Mouse (Mus musculus): ENCODE measurements at regions not wholly inside any gene's neighbourhood (a gene's known extent, or its start where the extent isn't known, plus 50 kb on each side); places are given as distances from the start of the nearest gene placed in this dataset.

DNA sequence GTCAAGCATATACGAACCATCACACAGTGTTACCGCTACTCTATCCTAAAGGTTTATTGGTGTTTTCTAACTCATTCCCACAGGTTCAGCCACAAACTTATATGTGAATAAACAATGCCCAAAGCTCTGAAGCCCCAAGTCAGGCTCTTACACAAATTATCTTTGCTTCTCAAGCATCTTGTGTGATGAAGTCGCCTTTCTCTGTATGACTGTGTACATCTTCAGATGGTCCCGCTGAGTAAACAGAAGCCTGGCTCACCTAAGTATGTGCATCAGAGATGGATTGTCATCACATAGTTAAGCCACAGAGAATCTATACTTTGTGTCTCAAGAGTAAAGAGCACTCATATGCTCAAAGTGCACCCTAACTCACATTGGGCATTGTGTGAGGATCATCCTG is 462.3 kb upstream of the Adamts16 start:
- H3K9ac ChIP-seq, result no peak overlapping the region
- H3K4me3 ChIP-seq, result no peak overlapping the region
- no peak overlapping the region for H3K4me2 ChIP-seq (replicated peaks)
- H3K27ac ChIP-seq, result no peak overlapping the region
- no peaks in the 10 kb centered on the region for H3K27me3 ChIP-seq
- WGBS, result 92% methylated on average over 4 of the region's 4 CpGs
- H3K4me1 ChIP-seq, result no peaks in the 10 kb centered on the region
- no peak for ATAC-seq (ENCODE audit: insufficient number of reproducible peaks, insufficient read depth, low FRiP score, low TSS enrichment)
- no peaks in the 10 kb centered on the region for H3K36me3 ChIP-seq
- no peaks in the 10 kb centered on the region for H3K9me3 ChIP-seq

DNA sequence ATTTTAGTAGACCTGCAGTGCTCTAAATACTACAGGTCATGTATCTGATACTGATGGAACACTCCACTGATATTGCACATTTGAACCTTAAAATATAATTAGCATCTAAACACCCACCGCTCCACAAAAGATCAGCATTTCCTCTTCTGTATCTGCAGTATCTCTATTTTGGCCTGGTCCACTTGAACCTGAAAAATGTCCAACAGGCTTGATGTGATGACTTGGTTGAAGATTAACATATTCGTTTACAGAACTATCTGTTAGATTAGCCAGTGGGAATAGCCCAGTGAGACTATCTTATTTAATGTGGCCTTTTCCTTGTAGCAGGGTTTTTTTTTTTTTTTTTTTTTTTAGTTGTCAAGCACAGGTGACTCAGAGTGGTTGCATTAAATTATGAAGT is 434.4 kb upstream of the Adamts16 start:
- Histone ChIP-seq H3K4me1 (no peaks in the 10 kb centered on the region), H3K27ac (no peak overlapping the region), H3K9me3 (no peaks in the 10 kb centered on the region), H3K9ac (no peak overlapping the region), H3K27me3 (no peaks in the 10 kb centered on the region), H3K4me3 (no peak overlapping the region), H3K4me2 (replicated peaks) (no peak overlapping the region), H3K36me3 (no peaks in the 10 kb centered on the region)
- WGBS, result 83% methylated on average over 2 of the region's 2 CpGs
- ATAC-seq (ENCODE audit: insufficient number of reproducible peaks, insufficient read depth, low FRiP score, low TSS enrichment), result no peak

DNA sequence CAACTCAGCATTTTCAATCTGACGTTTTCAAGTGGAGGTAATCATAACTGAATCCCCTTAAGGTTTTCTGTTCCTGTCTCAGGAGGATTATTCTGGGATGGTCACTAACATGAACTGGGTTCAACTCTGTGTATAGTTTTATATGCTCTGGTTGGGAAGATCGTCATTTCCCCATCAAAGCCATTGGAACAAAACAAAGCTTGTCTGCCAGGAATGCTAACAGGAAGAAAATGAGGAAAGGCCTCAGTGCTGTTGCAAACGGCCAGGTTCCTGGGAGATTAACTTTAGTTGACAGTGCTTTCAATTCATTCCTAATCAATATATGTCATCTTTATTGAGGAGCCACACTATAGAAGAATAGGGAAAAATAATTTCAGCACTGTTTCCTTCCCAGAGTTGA is 432.5 kb upstream of the Adamts16 start:
- ATAC-seq (ENCODE audit: insufficient number of reproducible peaks, insufficient read depth, low FRiP score, low TSS enrichment), result no peak
- no peak overlapping the region for H3K9ac ChIP-seq
- 64% methylated on average over 3 of the region's 3 CpGs for WGBS

DNA sequence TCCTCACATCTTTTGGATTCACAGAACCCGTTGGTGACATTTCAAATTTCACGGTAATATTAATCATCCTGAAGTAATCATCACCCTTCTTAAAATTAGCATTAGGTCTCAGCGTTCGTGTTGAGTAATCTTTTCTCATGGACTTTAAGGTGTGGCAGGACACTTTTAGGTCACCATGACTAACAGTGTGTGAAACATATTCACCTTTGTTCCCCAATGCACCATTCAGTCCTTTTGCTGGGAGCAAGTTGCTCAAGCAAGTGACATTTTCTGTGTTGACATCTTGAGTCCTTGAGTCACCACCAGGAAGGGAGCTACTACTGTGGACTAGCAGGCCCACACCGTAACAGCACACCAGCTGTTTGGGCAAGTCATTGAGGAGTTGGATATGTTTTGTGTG is 431.9 kb upstream of the Adamts16 start:
- Histone ChIP-seq H3K4me3 (no peak overlapping the region), H3K27me3 (no peaks in the 10 kb centered on the region), H3K27ac (no peak overlapping the region), H3K4me1 (no peaks in the 10 kb centered on the region), H3K36me3 (no peaks in the 10 kb centered on the region), H3K9me3 (no peaks in the 10 kb centered on the region), H3K9ac (no peak overlapping the region), H3K4me2 (replicated peaks) (no peak overlapping the region)
- 88% methylated on average over 5 of the region's 5 CpGs for WGBS
- ATAC-seq (ENCODE audit: insufficient number of reproducible peaks, insufficient read depth, low FRiP score, low TSS enrichment), result no peak

More for the DNA sequence above, 432.5 kb upstream of the Adamts16 start:
- Histone ChIP-seq H3K27ac (no peak overlapping the region), H3K4me2 (replicated peaks) (no peak overlapping the region), H3K4me3 (no peak overlapping the region), H3K9me3 (no peaks in the 10 kb centered on the region), H3K27me3 (no peaks in the 10 kb centered on the region), H3K36me3 (no peaks in the 10 kb centered on the region), H3K4me1 (no peaks in the 10 kb centered on the region)

DNA sequence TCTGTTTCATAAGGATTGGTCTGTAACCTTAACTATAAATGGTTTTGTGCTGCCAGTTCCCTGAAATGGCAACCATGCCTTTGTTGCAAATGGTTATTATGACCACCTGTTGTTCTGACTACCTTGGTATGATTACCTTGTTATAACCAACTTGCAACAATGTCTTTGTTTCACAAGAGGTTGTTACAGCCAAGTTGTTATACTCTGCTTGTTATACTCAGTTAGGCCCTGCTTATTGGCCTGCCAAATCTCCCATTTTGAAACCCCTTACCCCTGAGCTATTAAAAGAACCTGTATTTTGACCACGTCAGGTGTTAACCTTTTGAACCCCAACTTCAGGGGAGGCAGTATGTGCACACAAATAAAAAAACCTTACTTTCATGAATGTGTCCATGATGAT is 431.5 kb upstream of the Adamts16 start:
- no peaks in the 10 kb centered on the region for H3K27me3 ChIP-seq
- no peak for ATAC-seq (ENCODE audit: insufficient number of reproducible peaks, insufficient read depth, low FRiP score, low TSS enrichment)
- no peaks in the 10 kb centered on the region for H3K9me3 ChIP-seq
- H3K9ac ChIP-seq, result no peak overlapping the region
- H3K4me1 ChIP-seq, result no peaks in the 10 kb centered on the region
- H3K4me2 ChIP-seq (replicated peaks), result no peak overlapping the region
- no peak overlapping the region for H3K27ac ChIP-seq
- H3K36me3 ChIP-seq, result no peaks in the 10 kb centered on the region
- H3K4me3 ChIP-seq, result no peak overlapping the region
- WGBS, result 76% methylated on average over 1 of the region's 1 CpGs

DNA sequence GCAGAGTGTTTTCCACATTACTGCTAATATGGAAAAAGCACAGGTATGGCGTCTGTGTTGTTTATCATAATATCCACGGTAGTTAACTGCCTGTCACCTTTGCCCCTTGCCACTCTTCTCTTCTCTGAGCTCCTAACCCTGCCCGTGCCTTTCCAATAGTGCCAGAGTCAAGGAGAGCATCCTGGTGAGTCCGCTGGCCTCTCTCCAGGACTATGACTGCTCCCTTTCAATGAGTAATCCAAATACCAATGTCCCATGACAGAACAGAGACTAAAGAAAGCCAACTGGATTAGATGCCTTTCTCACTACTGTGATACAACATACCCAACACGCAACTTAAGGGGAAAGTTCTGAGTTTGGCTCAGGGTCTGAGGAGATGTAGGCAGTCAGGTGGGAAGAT is 430.8 kb upstream of the Adamts16 start:
- no peak overlapping the region for H3K4me3 ChIP-seq
- ATAC-seq (ENCODE audit: insufficient number of reproducible peaks, insufficient read depth, low FRiP score, low TSS enrichment), result no peak
- no peak overlapping the region for H3K27ac ChIP-seq
- H3K4me2 ChIP-seq (replicated peaks), result no peak overlapping the region
- H3K36me3 ChIP-seq, result no peaks in the 10 kb centered on the region
- H3K9ac ChIP-seq, result no peak overlapping the region
- no peaks in the 10 kb centered on the region for H3K4me1 ChIP-seq
- 75% methylated on average over 5 of the region's 5 CpGs for WGBS
- no peaks in the 10 kb centered on the region for H3K27me3 ChIP-seq
- H3K9me3 ChIP-seq, result no peaks in the 10 kb centered on the region

DNA sequence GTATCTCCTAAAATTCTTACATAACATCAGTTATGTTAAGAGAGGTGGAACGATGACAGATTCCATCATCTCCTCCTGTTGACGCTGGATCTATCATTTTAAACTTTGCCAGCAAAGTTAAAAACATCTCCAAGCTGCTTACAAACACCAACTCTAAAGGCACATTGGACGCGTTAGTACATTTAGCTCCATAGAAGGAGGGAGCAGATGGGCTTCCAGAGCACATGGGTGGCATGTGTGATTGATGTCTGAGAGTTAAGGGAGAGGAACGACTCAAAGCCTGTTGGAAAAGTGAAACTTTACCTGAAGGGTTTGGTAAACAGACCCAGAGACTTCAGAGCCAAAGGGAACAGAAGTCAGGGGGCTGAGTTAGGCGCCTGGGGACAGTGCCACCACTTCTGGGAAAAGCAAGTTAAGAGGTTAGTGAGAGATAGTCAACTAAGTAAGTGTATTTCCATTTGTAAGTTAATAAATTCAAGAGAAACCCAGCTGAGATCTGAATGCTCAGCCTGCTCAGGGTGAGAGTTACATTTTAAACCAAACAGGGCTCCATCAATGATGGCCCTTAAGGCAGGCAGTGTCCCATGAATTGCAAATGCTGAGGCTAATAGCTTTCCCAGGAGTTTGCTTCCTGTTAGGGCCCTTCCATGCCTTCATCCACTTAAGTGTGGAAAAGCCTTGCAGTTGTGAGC is 430.3 kb upstream of the Adamts16 start:
- no peak overlapping the region for H3K27ac ChIP-seq
- H3K9ac ChIP-seq, result no peak overlapping the region
- no peaks in the 10 kb centered on the region for H3K36me3 ChIP-seq
- no peak overlapping the region for H3K4me3 ChIP-seq
- H3K9me3 ChIP-seq, result no peaks in the 10 kb centered on the region
- H3K4me1 ChIP-seq, result no peaks in the 10 kb centered on the region
- WGBS, result 65% methylated on average over 6 of the region's 6 CpGs
- no peak overlapping the region for H3K4me2 ChIP-seq (replicated peaks)
- ATAC-seq (ENCODE audit: insufficient number of reproducible peaks, insufficient read depth, low FRiP score, low TSS enrichment), result no peak
- H3K27me3 ChIP-seq, result no peaks in the 10 kb centered on the region

DNA sequence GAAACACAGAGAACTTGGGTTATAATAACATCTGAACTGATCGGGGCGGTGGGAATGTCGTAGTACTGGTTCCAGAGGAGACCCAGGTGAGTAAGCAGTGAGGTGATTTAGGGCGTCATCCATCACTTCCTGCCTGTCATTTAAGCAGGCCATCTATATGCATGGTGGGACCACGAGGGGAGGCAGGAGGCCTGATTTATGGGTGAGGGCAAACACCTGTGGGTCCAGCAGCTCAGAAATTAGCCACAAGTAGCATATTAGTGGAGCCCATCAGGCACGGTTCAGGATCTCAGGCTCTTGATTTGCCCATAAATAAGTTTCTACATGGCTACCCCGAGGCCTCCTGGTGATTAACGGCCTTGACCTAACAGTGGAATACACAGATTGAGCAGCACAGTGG is 428.8 kb upstream of the Adamts16 start:
- no peak for ATAC-seq (ENCODE audit: insufficient number of reproducible peaks, insufficient read depth, low FRiP score, low TSS enrichment)
- WGBS, result 77% methylated on average over 8 of the region's 8 CpGs
- H3K9me3 ChIP-seq, result no peaks in the 10 kb centered on the region
- no peak overlapping the region for H3K27ac ChIP-seq
- H3K9ac ChIP-seq, result no peak overlapping the region
- H3K27me3 ChIP-seq, result no peaks in the 10 kb centered on the region
- H3K4me3 ChIP-seq, result no peak overlapping the region
- H3K4me2 ChIP-seq (replicated peaks), result no peak overlapping the region
- no peaks in the 10 kb centered on the region for H3K36me3 ChIP-seq
- H3K4me1 ChIP-seq, result no peaks in the 10 kb centered on the region

DNA sequence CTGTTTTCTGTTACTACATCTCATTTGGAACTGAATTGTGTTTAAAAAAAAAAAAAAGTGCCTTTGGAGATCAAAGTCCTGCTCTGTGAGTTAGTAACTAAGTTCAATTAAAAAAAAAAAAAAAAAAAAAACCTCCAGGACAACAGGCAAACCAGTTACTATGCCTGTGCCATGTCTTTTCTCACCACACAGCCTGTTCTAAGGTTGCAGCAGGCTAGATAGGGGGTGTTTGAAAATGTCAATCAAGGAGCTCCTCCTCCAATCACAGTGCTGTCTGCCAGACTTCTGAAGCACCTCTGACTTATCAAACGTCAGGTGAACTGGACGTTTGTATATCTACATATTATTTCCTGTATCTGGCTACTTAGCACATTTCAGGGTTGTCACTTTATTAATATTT is 427.9 kb upstream of the Adamts16 start:
- Histone ChIP-seq H3K36me3 (no peaks in the 10 kb centered on the region), H3K27me3 (no peaks in the 10 kb centered on the region), H3K9me3 (no peaks in the 10 kb centered on the region), H3K4me2 (replicated peaks) (no peak overlapping the region), H3K9ac (no peak overlapping the region), H3K27ac (no peak overlapping the region), H3K4me1 (no peaks in the 10 kb centered on the region), H3K4me3 (no peak overlapping the region)
- 63% methylated on average over 2 of the region's 2 CpGs for WGBS
- no peak for ATAC-seq (ENCODE audit: insufficient number of reproducible peaks, insufficient read depth, low FRiP score, low TSS enrichment)

DNA sequence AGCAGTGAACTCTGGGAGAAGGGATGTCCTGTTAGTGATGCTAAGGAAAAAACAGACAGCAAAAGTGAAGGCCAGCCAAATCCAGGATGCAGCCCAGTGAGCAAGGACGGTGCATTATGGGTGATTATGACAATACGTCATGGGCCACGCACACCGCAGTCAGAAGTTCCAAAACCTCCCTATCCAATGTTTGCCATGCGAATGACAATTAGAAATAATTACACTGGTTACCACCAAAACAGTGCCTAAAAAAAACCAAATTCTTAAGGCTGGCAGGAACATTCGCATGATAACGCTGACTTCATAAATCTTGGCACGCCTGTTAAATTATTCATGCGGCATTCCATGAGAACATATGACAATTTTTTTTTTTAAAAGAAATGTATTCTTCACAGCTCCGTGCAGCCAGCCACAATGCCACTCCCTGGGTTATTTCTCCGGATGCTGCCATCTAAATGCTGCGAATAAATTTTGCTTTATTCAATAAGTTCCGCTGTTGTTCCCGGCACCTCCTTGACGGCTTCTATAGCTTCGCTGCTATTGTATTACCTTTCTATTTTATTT is 421.8 kb upstream of the Adamts16 start:
- Histone ChIP-seq H3K27me3 (no peaks in the 10 kb centered on the region), H3K9ac (no peak overlapping the region), H3K9me3 (no peaks in the 10 kb centered on the region), H3K4me2 (replicated peaks) (no peak overlapping the region), H3K4me3 (no peak overlapping the region), H3K36me3 (no peaks in the 10 kb centered on the region), H3K27ac (no peak overlapping the region), H3K4me1 (no peaks in the 10 kb centered on the region)
- ATAC-seq (ENCODE audit: insufficient number of reproducible peaks, insufficient read depth, low FRiP score, low TSS enrichment), result no peak
- WGBS, result 93% methylated on average over 16 of the region's 16 CpGs

DNA sequence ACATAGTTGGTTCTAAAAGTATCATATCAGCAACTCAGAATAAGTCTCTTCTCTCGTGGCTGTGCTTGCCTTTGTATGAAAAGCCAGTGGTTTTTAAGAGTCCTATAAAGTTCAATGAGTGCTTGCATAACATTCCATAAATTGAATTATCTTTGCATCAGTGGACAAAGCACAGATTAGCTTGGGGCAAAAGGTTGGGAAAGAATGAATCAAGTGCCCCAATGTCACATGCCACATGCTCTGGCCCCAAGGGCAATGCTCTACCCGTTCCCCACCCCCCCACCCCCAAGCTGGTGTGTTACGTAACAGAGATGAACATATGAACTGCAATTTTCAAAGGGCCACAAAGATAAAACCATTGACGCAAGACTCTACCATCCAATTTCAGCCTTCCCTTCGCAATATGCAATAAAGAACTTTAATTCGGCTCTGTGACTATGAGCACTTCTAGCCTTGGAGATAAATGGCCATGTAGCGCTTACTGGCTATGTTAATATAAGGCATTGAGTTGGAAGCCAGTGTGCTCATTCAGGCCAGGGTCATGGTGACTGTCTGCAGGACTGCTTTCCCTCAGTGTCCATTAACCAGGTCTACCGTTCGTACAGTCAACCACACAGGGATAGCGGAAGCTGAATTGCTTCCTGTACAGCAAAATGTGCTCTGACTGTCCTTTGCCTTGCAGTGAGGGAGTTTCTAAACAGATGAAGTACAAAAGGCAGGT is 421.1 kb upstream of the Adamts16 start:
- no peak overlapping the region for H3K27ac ChIP-seq
- H3K4me3 ChIP-seq, result no peak overlapping the region
- no peak overlapping the region for H3K4me2 ChIP-seq (replicated peaks)
- H3K4me1 ChIP-seq, result no peaks in the 10 kb centered on the region
- WGBS, result 86% methylated on average over 10 of the region's 10 CpGs
- no peaks in the 10 kb centered on the region for H3K27me3 ChIP-seq
- no peaks in the 10 kb centered on the region for H3K9me3 ChIP-seq
- ATAC-seq (ENCODE audit: insufficient number of reproducible peaks, insufficient read depth, low FRiP score, low TSS enrichment), result no peak
- H3K9ac ChIP-seq, result no peak overlapping the region
- H3K36me3 ChIP-seq, result no peaks in the 10 kb centered on the region

DNA sequence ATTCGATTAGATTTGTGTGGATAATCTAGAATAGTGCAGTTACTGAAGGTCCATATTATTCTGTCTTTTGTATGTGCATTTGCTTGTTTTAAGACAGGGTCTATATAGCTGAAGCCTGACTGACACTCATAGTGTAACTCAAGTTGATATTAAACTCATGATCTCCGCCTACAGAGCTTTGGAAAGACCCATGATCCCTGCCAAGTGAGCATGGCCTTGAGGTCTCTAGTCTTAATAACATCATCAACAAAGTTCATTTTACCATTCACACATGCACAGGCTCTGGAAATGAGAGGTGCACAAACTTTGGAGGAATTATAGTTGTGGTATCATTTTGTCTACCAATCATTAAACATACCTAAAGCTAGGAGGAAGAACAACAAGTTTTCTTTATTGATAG is 412.4 kb upstream of the Adamts16 start:
- Histone ChIP-seq H3K9ac (no peak overlapping the region), H3K27ac (no peak overlapping the region), H3K4me1 (no peaks in the 10 kb centered on the region), H3K27me3 (0 out of 2 replicates have a peak, but pooled peaks cover 5% of the 10 kb centered on the region), H3K4me2 (replicated peaks) (no peak overlapping the region), H3K4me3 (no peak overlapping the region), H3K36me3 (no peaks in the 10 kb centered on the region), H3K9me3 (no peaks in the 10 kb centered on the region)
- WGBS, result 92% methylated on average over 2 of the region's 2 CpGs
- ATAC-seq (ENCODE audit: insufficient number of reproducible peaks, insufficient read depth, low FRiP score, low TSS enrichment), result no peak
